Mouse (Mus musculus): Measurements from ENCODE around the gene Atp2c2.

DNA sequence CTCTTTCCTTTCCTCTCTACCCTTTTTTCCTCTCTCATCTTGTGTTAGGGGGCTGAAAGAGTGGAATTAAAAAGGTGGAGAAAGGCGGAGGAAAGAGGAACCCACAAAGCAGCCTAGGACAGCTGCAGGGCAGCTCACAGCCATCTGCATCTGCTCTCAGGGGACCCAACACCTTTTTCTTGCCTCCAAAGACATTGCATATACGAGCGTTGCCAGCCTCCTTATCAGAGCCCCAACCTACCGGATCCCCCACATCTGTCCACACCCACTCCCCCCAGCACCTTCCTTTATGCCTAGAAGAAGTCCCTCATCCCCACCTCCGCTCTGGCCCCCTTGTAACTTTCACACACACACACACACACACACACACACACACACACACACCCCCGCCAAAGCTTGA is 83.8 kb downstream of the Atp2c2 start:
- no peak for TF ChIP-seq POLR2A (IDR thresholded peaks at IDR 0.05; ENCODE audit: low read depth, low read length)
- no peak for TF ChIP-seq CTCF (IDR thresholded peaks at IDR 0.05; ENCODE audit: extremely low read depth, insufficient read length, insufficient replicate concordance, low read depth, low read length)
